Mouse (Mus musculus) midbrain, embryonic 10.5 days (tissue): ENCODE results near the gene Abhd15. TPM values are rescaled to one million over a fixed set of nuclear protein-coding genes. Genes with fewer than 3 reads are reported as not detected.

Experiments
- DNase-seq: peaks from one replicate; pipeline ENCODE4 v3.0.0-alpha.2; 2017; ENCODE audit warnings: low spot score
- H3K27ac ChIP-seq: fragments of 300-500 bp; sonication (generic); replicated peaks from 2 replicates; pipeline ENCODE4 v1.5.1; 2016; ENCODE audit warnings: mild to moderate bottlenecking
- H3K27me3 ChIP-seq: fragments of 300-500 bp; sonication (generic); 2 replicates; pipeline ENCODE4 v1.6.1; 2016; ENCODE audit warnings: low read depth, mild to moderate bottlenecking; ENCODE audit not compliant: poor library complexity, severe bottlenecking
- H3K36me3 ChIP-seq: fragments of 300-500 bp; sonication (generic); 2 replicates; pipeline ENCODE4 v1.6.1; 2016; ENCODE audit warnings: mild to moderate bottlenecking, moderate library complexity
- H3K4me1 ChIP-seq: fragments of 300-500 bp; sonication (generic); 2 replicates; pipeline ENCODE4 v1.6.1; 2016
- H3K4me3 ChIP-seq: fragments of 300-500 bp; sonication (generic); 2 replicates; pipeline ENCODE4 v1.5.1; 2016; ENCODE audit warnings: mild to moderate bottlenecking, moderate library complexity
- H3K9me3 ChIP-seq: fragments of 300-500 bp; sonication (generic); replicated peaks from 2 replicates; pipeline ENCODE4 v1.6.1; 2016; ENCODE audit warnings: mild to moderate bottlenecking
- WGBS: fragments of 180-500 bp; shearing (Covaris S2); methylation state at CpG from one replicate; pipeline ENCODE4 v1.1.7; 2016; 5-methylcytosine and 5-hydroxymethylcytosine counted together
- polyA plus RNA-seq: library from polyadenylated mRNA; unstranded; fragments of >200 nt; fragmentation: Nextera tagmentation; extraction: Ambion mirVana; gene quantifications from 2 replicates; pipeline ENCODE4 v1.2.1, GENCODE M21; 2016

The Abhd15 gene
- polyA plus RNA-seq, 1 experiment from 2014 or later = 4.2 TPM

DNA sequence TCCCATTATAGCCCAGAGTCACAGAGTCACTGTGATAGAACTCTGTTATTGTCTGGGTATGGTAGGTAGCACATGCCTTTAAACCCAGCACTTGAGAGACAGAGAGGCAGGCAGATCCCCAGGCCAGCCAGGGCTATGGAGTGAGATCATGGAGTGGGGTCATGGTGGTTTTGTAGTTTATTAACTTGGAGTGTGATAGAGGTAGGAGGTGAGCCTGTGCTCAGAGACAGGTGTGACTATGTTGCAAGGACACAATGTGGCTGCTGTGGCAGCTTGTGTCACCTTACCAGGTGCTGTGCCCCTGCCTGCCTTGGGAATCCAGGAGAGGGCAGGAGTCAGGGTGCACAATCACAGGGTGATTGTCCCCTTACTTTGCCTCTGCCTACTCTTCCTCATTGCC lies 19.4 kb upstream of the Abhd15 start:
- no peak for DNase-seq
- 0 out of 2 replicates have a peak, but pooled peaks cover 5% of the 10 kb centered on the region for H3K27me3 ChIP-seq
- peak overlapping the region; percentile 24; the same call in 1 of the 2 replicates for H3K27ac ChIP-seq
- H3K4me3 ChIP-seq = no peak overlapping the region
- peaks cover 95% of the 10 kb centered on the region for H3K4me1 ChIP-seq
- peaks cover 24% of the 10 kb centered on the region for H3K36me3 ChIP-seq
- no peaks in the 10 kb centered on the region for H3K9me3 ChIP-seq

DNA sequence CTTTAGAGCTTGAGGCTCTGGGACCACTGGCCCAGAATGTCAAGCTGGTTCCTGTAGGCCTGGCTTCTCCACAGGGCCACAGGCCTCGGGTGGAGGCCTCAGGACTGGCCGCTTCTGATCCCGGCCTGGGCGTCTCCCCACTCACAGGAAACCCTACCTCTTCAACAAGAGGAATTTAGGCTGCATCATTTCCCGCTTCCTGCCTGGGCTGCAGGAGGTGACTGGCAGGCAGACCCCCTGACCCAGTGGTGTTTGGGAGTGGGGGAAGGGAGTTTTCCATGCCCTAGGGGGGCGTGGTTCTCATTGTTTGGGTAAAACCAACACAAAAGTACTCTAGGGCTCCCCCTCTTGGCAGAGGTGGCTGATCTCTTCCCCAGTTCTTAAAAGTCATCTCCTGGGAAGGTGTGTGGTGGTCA lies 17.6 kb upstream of the Abhd15 start:
- H3K27ac ChIP-seq = peak overlapping the region; percentile 81
- peak; percentile 78 for DNase-seq
- peaks cover 84% of the 10 kb centered on the region for H3K4me1 ChIP-seq
- WGBS = 13% methylated on average over 6 of the region's 6 CpGs
- peak overlapping the region; percentile 36 for H3K4me3 ChIP-seq
- no peaks in the 10 kb centered on the region for H3K9me3 ChIP-seq
- no peaks in the 10 kb centered on the region for H3K27me3 ChIP-seq
- H3K36me3 ChIP-seq = peaks cover 42% of the 10 kb centered on the region

DNA sequence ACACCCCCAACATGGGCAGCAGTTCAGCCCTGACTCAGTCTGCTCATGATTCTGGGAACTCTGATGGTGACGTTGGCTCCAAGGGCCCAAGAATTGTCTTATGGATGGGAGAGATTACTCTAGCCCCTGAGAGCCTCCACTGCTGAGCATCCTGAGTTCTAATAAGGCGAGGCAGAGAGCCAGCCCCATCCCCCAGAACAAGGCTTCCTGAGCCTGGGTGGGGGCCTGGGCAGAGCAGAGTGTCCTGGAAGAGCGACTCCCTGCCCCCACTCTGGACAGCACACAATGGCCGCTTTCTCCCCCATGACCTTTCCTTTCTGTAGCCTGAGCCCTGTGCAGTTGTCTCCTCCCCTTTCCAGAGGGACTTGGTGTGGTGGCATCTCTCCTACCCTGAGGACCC lies 17.1 kb upstream of the Abhd15 start:
- Histone ChIP-seq H3K4me1 (peaks cover 79% of the 10 kb centered on the region), H3K36me3 (peaks cover 47% of the 10 kb centered on the region), H3K4me3 (peak overlapping the region; percentile 36), H3K27me3 (no peaks in the 10 kb centered on the region), H3K9me3 (no peaks in the 10 kb centered on the region), H3K27ac (peak overlapping the region; percentile 81)
- 10% methylated on average over 4 of the region's 4 CpGs for WGBS
- peak; percentile 55 for DNase-seq

DNA sequence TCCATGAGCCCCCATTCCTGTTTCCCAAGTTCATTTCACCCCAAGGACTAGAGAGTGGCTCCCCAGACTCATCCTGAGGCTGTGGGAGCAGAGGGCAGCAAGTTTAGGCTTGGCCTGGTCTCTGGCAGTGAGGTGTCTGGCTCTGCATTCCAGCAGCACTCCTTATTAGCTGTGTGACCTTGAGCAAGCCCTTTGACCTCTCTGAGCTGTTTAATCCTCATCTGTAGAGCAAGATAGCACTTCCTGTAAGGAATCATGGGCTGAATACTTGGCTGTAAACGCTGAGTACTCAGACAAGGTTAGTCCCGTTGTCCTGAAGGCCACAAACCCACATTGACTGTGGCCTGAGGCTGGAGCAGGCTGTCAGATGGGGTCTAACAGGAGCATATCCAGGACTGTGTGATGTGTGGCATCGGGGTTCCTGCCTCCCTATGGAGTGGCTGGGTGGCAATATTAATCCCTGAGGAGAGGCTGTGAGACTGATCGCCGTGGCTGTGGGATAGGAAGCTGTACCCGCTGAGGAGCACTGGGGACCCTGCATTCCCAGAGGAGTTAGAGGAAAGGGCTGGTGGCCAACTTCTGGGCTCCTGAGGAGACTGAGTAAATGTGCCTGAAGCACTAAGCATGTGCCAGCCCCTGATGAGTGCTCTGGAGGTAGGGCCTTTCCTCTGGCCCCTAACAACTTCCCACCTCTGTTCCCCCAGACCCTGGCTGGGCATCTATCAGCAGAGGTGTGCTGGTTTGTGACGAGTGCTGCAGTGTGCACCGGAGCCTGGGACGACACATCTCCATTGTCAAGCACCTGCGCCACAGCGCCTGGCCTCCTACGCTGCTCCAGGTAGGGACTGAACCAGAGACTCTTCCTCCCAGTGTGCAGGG lies 16.4 kb upstream of the Abhd15 start:
- H3K9me3 ChIP-seq = no peaks in the 10 kb centered on the region
- DNase-seq = no peak
- H3K27ac ChIP-seq = peak overlapping the region; percentile 81
- peaks cover 77% of the 10 kb centered on the region for H3K4me1 ChIP-seq
- peaks cover 54% of the 10 kb centered on the region for H3K36me3 ChIP-seq
- 69% methylated on average over 12 of the region's 12 CpGs for WGBS
- no peaks in the 10 kb centered on the region for H3K27me3 ChIP-seq
- peak overlapping the region; percentile 36 for H3K4me3 ChIP-seq

DNA sequence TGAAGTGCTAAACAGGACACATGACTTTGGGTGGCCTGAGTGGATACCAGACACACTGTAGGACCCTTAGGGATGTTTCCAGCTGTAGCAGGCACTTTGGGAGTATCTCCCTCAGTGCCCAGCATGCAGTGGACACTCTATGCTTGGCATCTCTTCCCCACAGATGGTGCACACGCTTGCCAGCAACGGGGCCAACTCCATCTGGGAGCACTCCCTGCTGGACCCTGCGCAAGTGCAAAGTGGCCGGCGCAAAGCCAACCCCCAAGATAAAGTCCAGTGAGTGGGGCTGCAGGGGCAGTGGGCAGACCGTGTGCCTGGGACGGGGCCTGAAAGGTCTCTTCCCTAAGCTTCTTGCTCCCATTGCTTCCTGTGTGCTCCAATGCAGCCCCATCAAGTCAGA lies 15.6 kb upstream of the Abhd15 start:
- H3K36me3 ChIP-seq = peaks cover 62% of the 10 kb centered on the region
- DNase-seq = no peak
- 92% methylated on average over 7 of the region's 7 CpGs for WGBS
- H3K9me3 ChIP-seq = no peaks in the 10 kb centered on the region
- peaks cover 68% of the 10 kb centered on the region for H3K4me1 ChIP-seq
- H3K4me3 ChIP-seq = no peak overlapping the region
- no peak overlapping the region for H3K27ac ChIP-seq
- no peaks in the 10 kb centered on the region for H3K27me3 ChIP-seq

DNA sequence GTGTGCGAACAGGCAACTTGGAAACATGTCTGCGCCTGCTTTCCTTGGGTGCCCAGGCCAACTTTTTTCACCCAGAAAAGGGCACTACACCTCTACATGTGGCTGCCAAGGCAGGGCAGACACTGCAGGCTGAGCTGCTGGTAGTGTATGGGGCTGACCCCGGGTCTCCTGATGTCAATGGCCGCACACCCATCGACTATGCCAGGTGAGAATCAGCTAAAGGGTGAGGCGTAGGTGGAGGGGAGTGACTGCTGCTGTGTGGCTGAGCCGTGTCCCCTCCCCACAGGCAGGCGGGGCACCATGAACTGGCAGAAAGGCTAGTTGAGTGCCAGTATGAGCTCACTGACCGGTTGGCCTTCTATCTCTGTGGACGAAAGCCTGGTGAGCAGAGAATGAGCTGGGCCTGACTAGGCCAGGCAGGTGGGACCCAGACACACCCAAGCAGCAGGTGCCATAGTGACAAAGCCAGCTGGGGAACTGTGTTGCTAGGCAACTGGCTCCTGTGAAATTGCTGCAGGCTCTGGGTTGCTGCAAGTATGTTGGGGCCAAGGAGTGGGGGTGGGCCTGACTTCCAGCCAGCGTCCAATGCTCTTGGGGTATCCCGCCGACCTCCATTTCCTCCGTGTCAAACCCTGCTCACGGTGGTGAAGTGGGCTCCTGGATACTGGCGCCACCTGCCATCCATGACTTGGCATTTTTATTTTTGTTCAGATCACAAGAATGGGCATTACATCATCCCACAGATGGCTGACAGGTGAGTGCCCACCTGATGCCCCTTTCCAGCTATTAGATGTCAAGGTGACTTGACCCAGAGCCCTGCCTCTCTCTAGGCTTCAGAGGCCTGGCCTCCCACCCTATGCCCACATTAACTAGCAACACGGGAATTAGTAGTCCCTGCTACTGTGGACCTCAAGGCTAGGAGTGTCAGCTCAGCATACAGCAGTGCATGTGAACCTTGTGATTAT lies 14.3 kb upstream of the Abhd15 start:
- 90% methylated on average over 17 of the region's 17 CpGs for WGBS
- DNase-seq = no peak
- Histone ChIP-seq H3K4me1 (peaks cover 56% of the 10 kb centered on the region), H3K9me3 (no peaks in the 10 kb centered on the region), H3K27ac (0 out of 2 replicates have a peak overlapping the region, but pooled peaks have one; percentile 23), H3K27me3 (no peaks in the 10 kb centered on the region), H3K36me3 (peaks cover 75% of the 10 kb centered on the region), H3K4me3 (0 out of 2 replicates have a peak overlapping the region, but pooled peaks have one; percentile 3)

DNA sequence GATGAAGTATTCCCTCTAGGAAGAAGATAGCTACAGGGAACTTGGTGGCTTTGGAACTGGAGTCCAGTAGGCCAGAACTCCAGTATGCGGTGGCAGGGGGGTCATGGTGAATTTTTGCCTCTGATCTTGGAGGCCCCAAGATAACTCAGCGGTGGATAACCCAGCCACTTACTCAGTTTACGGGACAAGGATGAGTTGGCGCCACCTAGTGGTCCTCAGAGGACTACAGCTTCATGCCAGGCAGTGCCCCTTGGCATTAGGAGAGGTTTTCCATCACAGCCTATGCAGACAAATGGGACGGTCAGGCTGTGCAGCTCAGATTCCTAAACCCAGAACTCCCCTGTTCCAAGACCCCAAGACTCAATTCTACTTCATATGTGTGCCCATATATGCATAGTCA lies 13.5 kb upstream of the Abhd15 start:
- no peak overlapping the region for H3K4me3 ChIP-seq
- 35% methylated on average over 5 of the region's 5 CpGs for WGBS
- H3K27me3 ChIP-seq = no peaks in the 10 kb centered on the region
- H3K27ac ChIP-seq = no peak overlapping the region
- peaks cover 83% of the 10 kb centered on the region for H3K36me3 ChIP-seq
- peak; percentile 64 for DNase-seq
- no peaks in the 10 kb centered on the region for H3K9me3 ChIP-seq
- peaks cover 48% of the 10 kb centered on the region for H3K4me1 ChIP-seq

DNA sequence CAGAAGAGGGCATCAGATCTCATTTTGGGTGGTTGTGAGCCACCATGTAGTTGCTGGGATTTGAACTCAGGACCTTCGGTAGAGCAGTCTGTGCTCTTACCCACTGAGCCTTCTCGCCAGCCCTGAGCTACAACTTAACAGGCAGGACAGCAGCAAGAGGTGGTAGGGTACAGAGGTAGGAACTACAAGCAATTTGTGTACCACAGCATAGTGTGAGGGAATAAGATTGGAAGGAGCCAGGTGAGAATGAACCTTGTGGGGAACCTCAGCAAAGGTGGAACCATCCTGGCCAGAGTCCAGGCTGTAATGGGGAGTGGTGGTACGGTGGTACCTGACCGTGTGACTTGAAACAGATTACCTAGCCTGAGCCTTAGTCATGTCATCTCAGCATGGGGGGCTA lies 12.9 kb upstream of the Abhd15 start:
- peaks cover 86% of the 10 kb centered on the region for H3K36me3 ChIP-seq
- WGBS = 96% methylated on average over 4 of the region's 4 CpGs
- no peaks in the 10 kb centered on the region for H3K27me3 ChIP-seq
- H3K27ac ChIP-seq = no peak overlapping the region
- H3K4me3 ChIP-seq = no peak overlapping the region
- peaks cover 43% of the 10 kb centered on the region for H3K4me1 ChIP-seq
- H3K9me3 ChIP-seq = no peaks in the 10 kb centered on the region
- DNase-seq = no peak

DNA sequence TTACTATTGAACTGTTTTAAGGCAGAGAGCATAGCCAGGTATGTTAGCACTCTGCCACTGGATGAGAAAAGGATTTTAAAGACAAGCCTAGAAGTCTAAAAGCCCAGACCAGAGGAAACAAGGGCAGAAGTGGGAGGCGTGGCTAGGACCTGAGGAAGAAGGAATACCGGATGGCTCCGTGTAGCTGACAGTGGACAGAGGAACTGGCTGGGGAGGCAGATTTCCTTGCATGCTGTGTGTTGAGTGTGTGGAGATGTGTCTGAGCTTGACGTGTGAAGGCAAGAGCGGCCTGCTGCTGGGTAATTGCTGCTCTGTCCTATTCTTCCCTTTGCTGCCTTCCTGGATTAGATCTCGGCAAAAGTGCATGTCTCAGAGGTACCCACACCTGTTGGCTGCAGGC lies 12.4 kb upstream of the Abhd15 start:
- Histone ChIP-seq H3K4me1 (peaks cover 42% of the 10 kb centered on the region), H3K27me3 (no peaks in the 10 kb centered on the region), H3K27ac (no peak overlapping the region; the same call in 1 of the 2 replicates), H3K4me3 (no peak overlapping the region), H3K9me3 (no peaks in the 10 kb centered on the region), H3K36me3 (peaks cover 89% of the 10 kb centered on the region)
- no peak for DNase-seq
- WGBS = 85% methylated on average over 6 of the region's 6 CpGs

DNA sequence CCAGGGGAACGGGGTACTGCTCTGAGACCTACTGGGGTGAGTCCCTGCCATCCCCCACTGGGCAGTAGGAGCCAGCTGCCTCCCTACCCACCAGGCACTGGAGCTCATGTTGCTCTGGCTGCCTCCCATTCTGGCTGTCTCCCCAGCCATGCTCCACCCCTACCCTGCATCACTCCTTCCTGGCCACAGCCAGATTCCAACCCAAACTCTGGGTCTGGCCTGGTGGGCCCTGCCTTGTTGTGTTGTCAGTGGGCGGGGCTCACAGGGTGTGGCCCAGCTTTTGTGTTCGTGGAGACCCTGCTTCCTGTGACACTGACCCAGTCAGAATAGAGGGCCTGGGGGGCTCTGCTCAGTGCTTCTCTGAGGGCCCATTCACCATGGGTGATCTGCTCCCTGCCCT lies 11.4 kb upstream of the Abhd15 start:
- H3K27ac ChIP-seq = no peak overlapping the region
- 70% methylated on average over 3 of the region's 3 CpGs for WGBS
- DNase-seq = no peak
- peaks cover 42% of the 10 kb centered on the region for H3K4me1 ChIP-seq
- peaks cover 3% of the 10 kb centered on the region for H3K27me3 ChIP-seq
- no peaks in the 10 kb centered on the region for H3K9me3 ChIP-seq
- peaks cover 99% of the 10 kb centered on the region for H3K36me3 ChIP-seq
- H3K4me3 ChIP-seq = no peak overlapping the region

DNA sequence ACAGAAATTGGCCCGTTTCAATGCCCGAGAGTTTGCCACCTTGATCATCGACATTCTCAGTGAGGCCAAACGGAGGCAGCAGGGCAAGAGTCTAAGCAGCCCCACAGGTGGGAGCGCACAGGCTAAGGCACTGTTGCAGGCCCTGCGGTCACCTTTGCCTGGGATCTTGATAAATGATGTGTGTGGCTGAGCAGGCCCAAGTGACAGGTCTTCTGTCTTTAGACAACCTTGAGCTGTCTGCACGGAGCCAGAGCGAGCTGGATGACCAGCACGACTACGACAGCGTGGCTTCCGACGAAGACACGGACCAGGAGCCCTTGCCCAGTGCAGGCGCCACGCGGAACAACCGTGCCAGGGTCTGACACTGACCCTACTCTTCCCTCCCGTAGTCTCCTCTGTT lies 10.5 kb upstream of the Abhd15 start:
- 96% methylated on average over 19 of the region's 19 CpGs for WGBS
- no peak overlapping the region for H3K27ac ChIP-seq
- peaks cover 100% of the 10 kb centered on the region for H3K36me3 ChIP-seq
- H3K4me1 ChIP-seq = peaks cover 40% of the 10 kb centered on the region
- H3K27me3 ChIP-seq = peaks cover 11% of the 10 kb centered on the region
- DNase-seq = no peak
- H3K4me3 ChIP-seq = no peak overlapping the region
- H3K9me3 ChIP-seq = no peaks in the 10 kb centered on the region

DNA sequence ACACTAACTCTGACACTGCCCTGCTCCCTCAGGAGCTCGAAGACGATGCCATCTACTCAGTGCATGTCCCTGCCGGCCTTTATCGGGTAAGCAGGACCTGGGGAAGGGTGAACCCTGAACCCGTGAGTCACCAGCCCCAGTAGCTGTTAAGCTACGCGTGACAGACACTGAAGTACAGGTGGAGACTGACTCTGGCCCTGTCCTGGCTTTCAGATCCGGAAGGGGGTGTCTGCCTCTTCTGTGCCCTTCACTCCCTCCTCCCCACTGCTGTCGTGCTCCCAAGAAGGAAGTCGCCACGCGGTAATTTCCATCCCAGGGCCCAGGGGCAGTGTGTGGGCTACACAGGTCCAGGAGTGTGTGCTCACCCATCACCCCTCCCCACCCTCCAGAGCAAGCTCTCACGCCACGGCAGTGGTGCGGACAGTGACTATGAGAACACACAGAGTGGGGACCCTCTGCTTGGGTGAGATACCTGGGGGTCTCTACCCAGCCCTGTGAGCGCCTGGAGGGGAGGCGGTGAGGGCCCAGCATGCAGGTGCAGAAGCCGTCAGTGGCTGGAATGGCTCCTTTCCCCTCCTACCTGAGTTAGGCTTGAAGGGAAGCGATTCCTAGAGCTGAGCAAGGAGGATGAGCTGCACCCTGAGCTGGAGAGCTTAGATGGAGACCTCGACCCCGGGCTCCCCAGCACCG lies 9.5 kb upstream of the Abhd15 start:
- no peak for DNase-seq
- H3K9me3 ChIP-seq = no peaks in the 10 kb centered on the region
- peaks cover 29% of the 10 kb centered on the region for H3K4me1 ChIP-seq
- H3K4me3 ChIP-seq = 0 out of 2 replicates have a peak overlapping the region, but pooled peaks have one; percentile 2
- peaks cover 99% of the 10 kb centered on the region for H3K36me3 ChIP-seq
- peaks cover 21% of the 10 kb centered on the region for H3K27me3 ChIP-seq
- 91% methylated on average over 22 of the region's 22 CpGs for WGBS
- no peak overlapping the region for H3K27ac ChIP-seq
